Mouse (Mus musculus): ENCODE data around the gene Ptpre. TPM values are rescaled to one million over a fixed set of nuclear protein-coding genes. Genes with fewer than 3 reads are reported as not detected.
A peak's percentile ranks its signal among the peaks of the same experiment; 100 is the strongest.

Gene Ptpre
- polyA plus RNA-seq, 1 experiment from 2014 or later, result 3.4 TPM

DNA sequence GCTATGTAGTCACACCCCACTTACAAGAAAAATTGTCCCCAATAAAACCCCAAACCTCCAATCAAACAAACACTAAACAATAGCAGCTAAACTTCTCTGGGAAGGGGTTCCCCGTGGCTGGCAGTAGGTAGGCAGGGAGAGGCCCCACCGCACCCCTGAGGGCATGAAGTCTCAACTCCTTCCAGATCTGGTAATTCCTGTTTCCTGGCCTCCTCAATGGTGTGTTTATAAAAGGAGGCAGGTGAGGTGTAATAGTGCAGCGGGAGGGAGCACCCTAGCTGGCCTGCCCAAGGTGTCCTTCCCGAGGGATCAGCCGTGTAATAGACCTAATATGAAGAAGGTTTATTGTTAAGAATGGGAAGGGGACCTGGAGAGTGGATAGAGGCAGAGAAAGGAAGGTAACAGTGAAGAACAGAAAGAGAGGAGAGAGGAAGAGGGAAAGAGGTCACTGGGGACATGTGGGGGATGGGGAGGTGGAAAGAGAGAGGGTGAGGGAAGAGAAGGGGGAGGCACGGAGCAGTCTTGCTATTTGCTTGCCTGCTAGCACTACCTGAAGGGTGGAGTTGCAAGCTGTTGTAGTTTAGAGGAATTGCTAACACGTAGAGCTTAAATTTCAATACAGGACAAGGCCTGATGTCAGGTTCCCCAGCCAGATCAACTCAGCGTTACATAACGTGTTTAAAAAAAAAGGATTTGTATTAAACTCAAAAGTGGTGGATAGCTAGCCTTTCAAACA is 197.8 kb downstream of the Ptpre start:
- Histone ChIP-seq H3K36me3 (no peaks in the 10 kb centered on the region), H3K9ac (replicated peaks) (no peak overlapping the region), H3K27me3 (no peaks in the 10 kb centered on the region), H3K4me1 (peaks cover 10% of the 10 kb centered on the region), H3K4me2 (replicated peaks) (no peak overlapping the region), H3K9me3 (no peaks in the 10 kb centered on the region), H3K27ac (replicated peaks) (no peak overlapping the region), H3K4me3 (no peak overlapping the region)
- WGBS, result 85% methylated on average over 9 of the region's 9 CpGs
- no peak for ATAC-seq (replicated peaks)

MicroRNA genes within 50 kb of the gene (microRNA counts, 519-probe panel; counts per million panel counts)
- microRNA mmu-miR-1962, result 2,093 counts per million, percentile 30 among the panel's probes with 10 or more counts

Small RNA genes lying within 50 kb of the gene (microRNA-seq; reads per million reads assigned to microRNA genes)
- gene Mir1962, result not detected

Other genes starting within 250 kb of the Ptpre start
- not detected in 2 replicates for gene Foxi2, start 127.2 kb upstream of the Ptpre start, polyA plus RNA-seq (2015; fragmentation: Nextera tagmentation; extraction: Ambion mirVana)
- gene Clrn3, start 8.8 kb upstream of the Ptpre start, polyA plus RNA-seq (2015; fragmentation: Nextera tagmentation; extraction: Ambion mirVana), result not detected in 2 replicates
- 18.8 and 22.3 TPM in 2 replicates for gene Mki67, start 178.9 kb downstream of the Ptpre start, polyA plus RNA-seq (2015; fragmentation: Nextera tagmentation; extraction: Ambion mirVana)